Mouse (Mus musculus) heart, postnatal 0 days (tissue): ENCODE data around the gene Cd70. TPM values are rescaled to one million over a fixed set of nuclear protein-coding genes. Genes with fewer than 3 reads are reported as not detected.

Source experiments
- ATAC-seq: fragments of 200-750 bp; cut with Nextera tagmentation; 2 replicates; pipeline ENCODE4 v1.8.0; 2017; ENCODE audit warnings: low read depth, moderate number of reproducible peaks, moderate library complexity; ENCODE audit not compliant: insufficient read depth
- DNase-seq: peaks from one replicate; pipeline ENCODE4 v3.0.0-alpha.2; 2016; ENCODE audit warnings: low spot score
- H3K27ac ChIP-seq: fragments of 300-500 bp; sonication (generic); 2 replicates; pipeline ENCODE4 v1.5.1; 2014; ENCODE audit warnings: low read depth, mild to moderate bottlenecking
- H3K27me3 ChIP-seq: fragments of 300-500 bp; sonication (generic); 2 replicates; pipeline ENCODE4 v1.6.1; 2014; ENCODE audit warnings: low read length, mixed read lengths; ENCODE audit not compliant: control insufficient read depth, insufficient read depth
- H3K36me3 ChIP-seq: fragments of 300-500 bp; sonication (generic); replicated peaks from 2 replicates; pipeline ENCODE4 v1.6.1; 2014; ENCODE audit warnings: low read length, mixed read lengths; ENCODE audit not compliant: control insufficient read depth, insufficient read depth
- H3K4me1 ChIP-seq: fragments of 300-500 bp; sonication (generic); 2 replicates; pipeline ENCODE4 v1.6.1; 2014; ENCODE audit warnings: antibody characterized with exemption; ENCODE audit not compliant: control insufficient read depth, insufficient read depth
- H3K4me2 ChIP-seq: fragments of 300-500 bp; sonication (generic); 2 replicates; pipeline ENCODE4 v1.6.1; 2014; ENCODE audit warnings: low read depth, mild to moderate bottlenecking, low read length, moderate library complexity
- H3K4me3 ChIP-seq: fragments of 300-500 bp; sonication (generic); 2 replicates; pipeline ENCODE4 v1.5.1; 2014; ENCODE audit warnings: low read depth, low read length
- H3K9ac ChIP-seq: fragments of 300-500 bp; sonication (generic); replicated peaks from 2 replicates; pipeline ENCODE4 v1.6.1; 2014; ENCODE audit warnings: low read depth, low read length, mixed read lengths
- H3K9me3 ChIP-seq: fragments of 300-500 bp; sonication (generic); replicated peaks from 2 replicates; pipeline ENCODE4 v1.6.1; 2016; ENCODE audit warnings: low read length; ENCODE audit not compliant: control insufficient read depth
- CTCF ChIP-seq: IDR thresholded peaks from 2 replicates; pipeline ENCODE4 v1.5.1; 2016; ENCODE audit warnings: antibody characterized with exemption, control low read depth, low read depth
- EP300 ChIP-seq: IDR thresholded peaks from 2 replicates; pipeline ENCODE4 v1.6.1; 2016; ENCODE audit warnings: antibody characterized with exemption, low read depth
- WGBS: fragments of 180-500 bp; shearing (Covaris S2); extraction: QIAGEN DNeasy Blood & Tissue Kit; methylation state at CpG from one replicate; pipeline ENCODE4 v1.1.7; 2014; 5-methylcytosine and 5-hydroxymethylcytosine counted together
- polyA plus RNA-seq: library from polyadenylated mRNA; unstranded; fragments of >200 nt; fragmentation: Nextera tagmentation; extraction: Ambion mirVana; gene quantifications from 2 replicates; pipeline ENCODE4 v1.2.1, GENCODE M21; 2015
- total RNA-seq: library from RNA; depleted of rRNA; stranded (reverse); fragments of >200 nt; gene quantifications from 2 replicates; pipeline ENCODE4 v1.2.3, GENCODE M21; 2014; ENCODE audit warnings: low replicate concordance

Gene Cd70
- total and polyA plus RNA-seq, 2 experiments from 2014 or later, result not detected

DNA sequence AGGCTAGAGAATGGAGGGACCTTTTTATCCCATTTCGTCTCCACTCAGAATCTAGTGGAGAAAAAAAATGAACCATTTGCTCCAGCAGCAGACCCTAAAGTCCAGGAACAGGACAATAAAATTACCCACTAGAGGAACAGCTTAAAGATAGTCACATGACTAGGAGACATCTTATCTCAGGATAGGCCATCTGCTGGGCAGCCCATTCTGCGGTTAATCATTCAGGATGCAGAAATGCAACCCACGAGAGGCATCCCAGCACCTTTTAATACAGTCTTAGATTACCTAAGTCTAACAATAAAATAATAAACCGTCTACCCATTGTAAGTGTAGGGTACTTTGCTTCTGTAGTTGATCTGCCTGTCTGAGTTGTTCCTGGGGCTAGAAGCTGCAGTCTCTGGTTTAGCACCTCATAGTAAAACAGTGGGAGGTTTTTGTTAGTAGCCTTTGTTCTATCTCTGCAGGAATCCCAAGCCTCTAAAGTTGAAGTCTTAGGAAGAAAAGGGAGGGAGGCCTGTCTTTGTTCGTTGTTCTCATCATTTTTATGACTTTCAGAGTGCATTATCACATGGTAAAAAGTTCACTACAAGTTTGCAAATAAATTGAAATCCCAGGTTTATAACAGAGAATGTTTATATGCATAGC, 21.2 kb upstream of the Cd70 start:
- Histone ChIP-seq H3K9ac (no peak overlapping the region), H3K36me3 (no peaks in the 10 kb centered on the region), H3K27me3 (no peaks in the 10 kb centered on the region), H3K4me1 (no peaks in the 10 kb centered on the region), H3K9me3 (0 out of 2 replicates have a peak, but pooled peaks cover 5% of the 10 kb centered on the region), H3K4me2 (no peak overlapping the region), H3K27ac (no peak overlapping the region), H3K4me3 (no peak overlapping the region)
- WGBS, result 53% methylated on average over 5 of the region's 5 CpGs
- ATAC-seq (no peak), DNase-seq (no peak)
- TF ChIP-seq EP300, result no peak
- TF ChIP-seq CTCF, result no peak

DNA sequence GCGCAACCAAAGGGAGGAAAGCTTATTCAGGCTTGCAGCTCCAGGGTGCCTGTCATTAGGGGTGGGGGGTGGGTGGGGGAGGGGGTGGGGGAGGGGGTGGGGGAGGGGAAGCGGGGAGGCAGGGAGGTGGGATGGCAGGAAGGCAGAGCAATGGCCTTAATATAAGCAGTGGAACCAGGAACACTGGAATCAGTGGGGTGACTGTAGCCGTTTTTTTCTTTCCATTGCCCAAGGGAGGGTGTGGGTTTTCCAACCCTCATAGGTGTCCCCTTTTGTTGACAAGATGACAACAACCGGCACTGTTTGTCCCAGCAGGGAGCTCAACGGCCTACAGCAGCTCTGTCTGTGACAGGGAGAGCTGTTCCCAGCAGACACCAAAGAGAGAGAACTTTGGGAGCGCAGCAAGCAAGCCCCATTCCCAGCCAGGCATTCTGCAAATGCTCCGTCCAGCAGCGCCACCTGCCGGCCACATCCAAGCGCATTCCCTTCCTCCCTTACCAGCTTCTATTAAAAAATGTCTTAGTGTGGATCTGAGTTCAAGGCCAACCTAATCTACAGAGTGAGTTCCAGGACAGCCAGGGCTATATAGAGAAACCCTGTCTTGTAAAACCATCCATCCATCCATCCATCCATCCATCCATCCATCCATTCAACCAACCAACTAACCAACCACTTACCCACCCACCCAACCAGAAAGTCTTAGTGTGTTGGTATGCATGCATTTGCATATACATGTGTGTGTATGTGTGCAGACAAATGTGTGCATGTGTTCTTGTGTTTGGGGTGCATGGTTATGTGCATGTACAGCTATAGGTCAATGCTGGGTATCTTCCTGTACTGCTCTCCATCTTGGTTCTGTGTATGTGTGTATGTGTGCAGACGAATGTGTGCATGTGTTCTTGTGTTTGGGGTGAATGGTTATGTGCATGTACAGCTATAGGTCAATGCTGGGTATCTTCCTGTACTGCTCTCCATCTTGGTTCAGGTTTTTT, 17.5 kb upstream of the Cd70 start:
- no peak overlapping the region for H3K9ac ChIP-seq

DNA sequence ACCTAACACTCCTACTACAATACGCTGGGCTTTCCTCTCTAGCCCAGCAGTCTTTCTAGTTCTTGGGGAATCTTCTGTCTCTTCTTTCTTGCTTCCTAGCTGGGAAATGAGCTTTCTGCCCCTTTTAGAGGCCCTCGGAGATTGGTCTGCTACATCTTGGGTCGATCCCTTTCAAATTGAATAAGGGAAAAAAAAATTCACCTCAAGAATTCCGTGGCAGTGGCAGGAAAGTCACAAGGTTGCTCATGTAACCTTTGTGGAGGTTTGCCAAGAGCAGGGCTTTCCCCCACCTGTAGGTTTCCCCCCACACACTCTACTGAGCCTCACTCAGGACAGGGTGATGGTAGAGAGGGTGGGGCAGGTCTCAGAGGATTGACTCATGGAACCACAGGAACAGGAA, 4.2 kb upstream of the Cd70 start:
- Histone ChIP-seq H3K27me3 (peaks cover 15% of the 10 kb centered on the region), H3K9ac (no peak overlapping the region), H3K36me3 (no peaks in the 10 kb centered on the region), H3K27ac (no peak overlapping the region), H3K4me2 (no peak overlapping the region), H3K4me3 (no peak overlapping the region), H3K9me3 (0 out of 2 replicates have a peak, but pooled peaks cover 6% of the 10 kb centered on the region), H3K4me1 (no peaks in the 10 kb centered on the region)
- ATAC-seq (no peak), DNase-seq (no peak)
- 72% methylated on average over 4 of the region's 4 CpGs for WGBS
- no peak for TF ChIP-seq CTCF
- no peak for TF ChIP-seq EP300

More for the DNA sequence above, 17.5 kb upstream of the Cd70 start:
- no peak overlapping the region for H3K4me3 ChIP-seq
- 0 out of 2 replicates have a peak, but pooled peaks cover 5% of the 10 kb centered on the region for H3K9me3 ChIP-seq
- H3K27ac ChIP-seq, result no peak overlapping the region
- TF ChIP-seq EP300 (no peak), CTCF (peak; percentile 87)
- DNase-seq (peak; percentile 69), ATAC-seq (peak; percentile 80)
- H3K4me2 ChIP-seq, result no peak overlapping the region
- H3K36me3 ChIP-seq, result no peaks in the 10 kb centered on the region
- no peaks in the 10 kb centered on the region for H3K4me1 ChIP-seq
- 19% methylated on average over 10 of the region's 11 CpGs for whole genome bisulfite sequencing
- no peaks in the 10 kb centered on the region for H3K27me3 ChIP-seq

DNA sequence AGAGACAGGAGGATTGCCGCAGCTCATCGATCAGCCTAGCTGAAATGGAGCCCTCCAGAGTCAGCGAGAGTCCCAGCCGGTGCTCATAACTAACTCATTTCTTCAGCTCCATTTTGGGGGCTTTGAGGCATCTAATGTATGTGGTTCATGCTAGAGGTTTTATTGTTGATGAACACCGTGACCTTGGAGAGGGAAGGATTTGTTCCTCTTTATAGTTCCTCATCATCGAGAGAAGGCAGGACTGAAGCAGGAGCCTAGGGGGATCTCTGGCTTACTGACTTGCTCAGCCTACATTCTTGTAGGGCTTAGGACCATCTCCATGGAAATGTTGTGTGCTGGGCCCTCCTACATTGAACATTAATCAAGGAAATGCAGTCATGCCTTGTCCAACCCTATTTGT, 3.4 kb upstream of the Cd70 start:
- TF ChIP-seq CTCF (no peak), EP300 (no peak)
- Histone ChIP-seq H3K27ac (no peak overlapping the region), H3K9ac (no peak overlapping the region), H3K27me3 (peaks cover 23% of the 10 kb centered on the region), H3K36me3 (no peaks in the 10 kb centered on the region), H3K4me3 (no peak overlapping the region), H3K9me3 (0 out of 2 replicates have a peak, but pooled peaks cover 6% of the 10 kb centered on the region), H3K4me2 (no peak overlapping the region), H3K4me1 (no peaks in the 10 kb centered on the region)
- no peak for DNase-seq
- WGBS, result 91% methylated on average over 6 of the region's 6 CpGs
- no peak for ATAC-seq

DNA sequence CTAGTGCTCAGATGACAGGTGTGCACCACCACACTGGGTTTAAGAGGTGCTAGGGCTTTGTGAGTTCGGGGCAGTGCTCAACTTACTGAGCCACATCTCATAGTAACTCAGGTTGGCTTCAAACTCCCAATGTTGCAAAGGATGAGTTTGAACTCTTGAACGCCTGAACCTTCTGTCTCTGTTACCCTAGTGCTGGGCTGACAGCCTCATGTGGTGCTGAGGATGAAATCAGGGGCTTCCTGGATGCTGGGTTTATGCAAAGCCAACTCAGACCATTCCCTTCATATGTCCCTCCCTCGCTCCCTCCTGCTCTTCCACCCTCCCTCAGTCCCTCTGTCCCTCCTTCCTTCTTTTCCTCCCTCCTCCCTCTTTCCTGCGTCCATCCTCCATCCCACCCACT, 1.2 kb downstream of the Cd70 start:
- TF ChIP-seq CTCF, result no peak
- TF ChIP-seq EP300, result no peak
- Histone ChIP-seq H3K4me1 (no peaks in the 10 kb centered on the region), H3K4me2 (no peak overlapping the region), H3K9me3 (0 out of 2 replicates have a peak, but pooled peaks cover 6% of the 10 kb centered on the region), H3K4me3 (no peak overlapping the region), H3K27ac (no peak overlapping the region), H3K27me3 (peaks cover 37% of the 10 kb centered on the region), H3K9ac (no peak overlapping the region), H3K36me3 (no peaks in the 10 kb centered on the region)
- ATAC-seq (no peak), DNase-seq (no peak)
- 61% methylated on average over 4 of the region's 4 CpGs for WGBS
